Mouse (Mus musculus) fibroblast of lung, adult 2 months (primary cell): Measurements from ENCODE around the gene Acnat1.
"Not testable (repeated sequence)": the region's sequence is repeated elsewhere in the genome, so short reads cannot be mapped to it uniquely, and the experiment has no call there.

Experiments used
- DNase-seq: peaks from one replicate; pipeline ENCODE4 v3.0.0-alpha.2; 2011; ENCODE audit warnings: low read depth

The Acnat1 gene

GRCm38 (mm10) chr4:49473435-49474100, at the start of gene Acnat1:
TSS of gene Acnat1 (minus strand) at chr4:49473912.
- no peak for DNase-seq

GRCm38 (mm10) chr4:49522576-49522975, 48.9 kb upstream of the Acnat1 start:
- DNase-seq, result no peak

- DNase-seq, result no peak
These were observed 47.6 kb upstream of the Acnat1 start for GRCm38 (mm10) chr4:49521346-49521745.

- DNase-seq, result peak; percentile 93
These were observed 47.0 kb upstream of the Acnat1 start, which contains the start of the genes Mrpl50 and Zfp189 for GRCm38 (mm10) chr4:49520572-49521340. TSS of gene Mrpl50 (minus strand) at chr4:49521093. TSS of gene Zfp189 (plus strand) at chr4:49521176.

- no peak for DNase-seq
These were observed 45.8 kb upstream of the Acnat1 start for GRCm38 (mm10) chr4:49519476-49519875.

- no peak for DNase-seq
These were observed 40.7 kb upstream of the Acnat1 start for GRCm38 (mm10) chr4:49514441-49514840.

- no peak for DNase-seq
These were observed 38.9 kb upstream of the Acnat1 start for GRCm38 (mm10) chr4:49512636-49513035.

- DNase-seq, result not testable (repeated sequence)
These were observed 36.6 kb upstream of the Acnat1 start for GRCm38 (mm10) chr4:49510236-49510835.

- DNase-seq, result no peak
These were observed 35.5 kb upstream of the Acnat1 start for GRCm38 (mm10) chr4:49509183-49509582.

GRCm38 (mm10) chr4:49506386-49506785, 32.7 kb upstream of the Acnat1 start, which contains the start of gene Baat:
TSS of gene Baat (minus strand) at chr4:49506557.
- DNase-seq, result no peak

GRCm38 (mm10) chr4:49503563-49503962, 29.9 kb upstream of the Acnat1 start:
- DNase-seq, result no peak

- DNase-seq, result not testable (repeated sequence)
These were observed 12.4 kb upstream of the Acnat1 start for GRCm38 (mm10) chr4:49485934-49486650.

- DNase-seq, result no peak
These were observed 11.7 kb upstream of the Acnat1 start for GRCm38 (mm10) chr4:49485442-49485841.

GRCm38 (mm10) chr4:49480896-49481295, 7.2 kb upstream of the Acnat1 start:
- DNase-seq, result no peak

GRCm38 (mm10) chr4:49480104-49480760, 6.5 kb upstream of the Acnat1 start:
- no peak for DNase-seq

- not testable (repeated sequence) for DNase-seq
These were observed 5.3 kb upstream of the Acnat1 start for GRCm38 (mm10) chr4:49479035-49479434.

GRCm38 (mm10) chr4:49478118-49478877, 4.6 kb upstream of the Acnat1 start:
- no peak for DNase-seq

GRCm38 (mm10) chr4:49474583-49474982, 871 bp upstream of the Acnat1 start:
- DNase-seq, result no peak

- no peak for DNase-seq
These were observed 4.1 kb downstream of the Acnat1 start for GRCm38 (mm10) chr4:49469435-49470151.

GRCm38 (mm10) chr4:49467360-49467759, 6.4 kb downstream of the Acnat1 start:
- no peak for DNase-seq
